Mouse (Mus musculus) olfactory bulb, adult 2 months (tissue): ENCODE measurements around the gene Stxbp2.

Source experiments
- CTCF ChIP-seq: fragments of 200-500 bp; IDR thresholded peaks from 2 replicates; pipeline ENCODE4 v1.5.1; 2012; ENCODE audit warnings: low read depth, mild to moderate bottlenecking, low read length, moderate library complexity; ENCODE audit not compliant: insufficient read depth
- POLR2A ChIP-seq: fragments of 200-500 bp; IDR thresholded peaks from 2 replicates; pipeline ENCODE4 v1.6.1; 2012; ENCODE audit warnings: mild to moderate bottlenecking, low read depth, low read length, moderate library complexity; ENCODE audit not compliant: insufficient read depth

GRCm38 (mm10) chr8:3682435-3682834 is 51.7 kb downstream of the Stxbp2 start:
- TF ChIP-seq CTCF (no peak), POLR2A (no peak)
